Mouse (Mus musculus): ENCODE measurements around the gene Gtf2f2. TPM values are rescaled to one million over a fixed set of nuclear protein-coding genes. Genes with fewer than 3 reads are reported as not detected.
"Not testable (repeated sequence)": the region's sequence is repeated elsewhere in the genome, so short reads cannot be mapped to it uniquely, and the experiment has no call there.

The Gtf2f2 gene
- polyA plus RNA-seq, 1 experiment from 2014 or later, result 16.1 TPM

GRCm38 (mm10) chr14:75947674-75948073 lies 63.0 kb downstream of the Gtf2f2 start:
- WGBS (ENCODE audit: insufficient replicate concordance), result 63% methylated on average over 3 of the region's 3 CpGs
- H3K36me3 ChIP-seq (replicated peaks; ENCODE audit: insufficient read depth, low read length), result no peaks in the 10 kb centered on the region; the same call in 1 of the 2 replicates
- H3K27me3 ChIP-seq (ENCODE audit: insufficient read depth, low read length), result no peaks in the 10 kb centered on the region
- H3K9ac ChIP-seq (replicated peaks), result no peak overlapping the region
- no peaks in the 10 kb centered on the region for H3K4me1 ChIP-seq (ENCODE audit: insufficient read depth)
- TF ChIP-seq CTCF (IDR thresholded peaks at IDR 0.05; ENCODE audit: low read depth), result no peak
- TF ChIP-seq EP300 (IDR thresholded peaks at IDR 0.05; ENCODE audit: low read depth), result no peak
- no peak overlapping the region for H3K27ac ChIP-seq (ENCODE audit: low read depth)
- H3K9me3 ChIP-seq (ENCODE audit: low read length), result no peaks in the 10 kb centered on the region
- DNase-seq, result no peak
- no peak for ATAC-seq
- H3K4me2 ChIP-seq (ENCODE audit: low read depth, low read length), result no peak overlapping the region
- no peak overlapping the region for H3K4me3 ChIP-seq (ENCODE audit: low read depth, low read length)

GRCm38 (mm10) chr14:75942365-75942764 lies 68.3 kb downstream of the Gtf2f2 start:
- TF ChIP-seq CTCF (IDR thresholded peaks at IDR 0.05; ENCODE audit: low read depth) (no peak), EP300 (IDR thresholded peaks at IDR 0.05; ENCODE audit: low read depth) (no peak)
- Histone ChIP-seq H3K4me1 (ENCODE audit: insufficient read depth) (no peaks in the 10 kb centered on the region), H3K4me2 (ENCODE audit: low read depth, low read length) (no peak overlapping the region), H3K27ac (ENCODE audit: low read depth) (no peak overlapping the region), H3K4me3 (ENCODE audit: low read depth, low read length) (no peak overlapping the region), H3K9ac (replicated peaks) (no peak overlapping the region), H3K27me3 (ENCODE audit: insufficient read depth, low read length) (no peaks in the 10 kb centered on the region), H3K9me3 (ENCODE audit: low read length) (no peaks in the 10 kb centered on the region), H3K36me3 (replicated peaks; ENCODE audit: insufficient read depth, low read length) (no peaks in the 10 kb centered on the region)
- no peak for DNase-seq
- 89% methylated on average over 3 of the region's 3 CpGs for WGBS (ENCODE audit: insufficient replicate concordance)
- ATAC-seq, result no peak

- ATAC-seq (no peak), DNase-seq (no peak)
- no peak overlapping the region for H3K4me3 ChIP-seq (ENCODE audit: low read depth, low read length)
- H3K9ac ChIP-seq (replicated peaks), result no peak overlapping the region
- TF ChIP-seq CTCF (IDR thresholded peaks at IDR 0.05; ENCODE audit: low read depth) (no peak), EP300 (IDR thresholded peaks at IDR 0.05; ENCODE audit: low read depth) (no peak)
- WGBS (ENCODE audit: insufficient replicate concordance), result 81% methylated on average over 1 of the region's 1 CpGs
- H3K27ac ChIP-seq (ENCODE audit: low read depth), result no peak overlapping the region
- no peaks in the 10 kb centered on the region for H3K36me3 ChIP-seq (replicated peaks; ENCODE audit: insufficient read depth, low read length)
- no peak overlapping the region for H3K4me2 ChIP-seq (ENCODE audit: low read depth, low read length)
- H3K4me1 ChIP-seq (ENCODE audit: insufficient read depth), result no peaks in the 10 kb centered on the region
- no peaks in the 10 kb centered on the region for H3K27me3 ChIP-seq (ENCODE audit: insufficient read depth, low read length)
- H3K9me3 ChIP-seq (ENCODE audit: low read length), result no peaks in the 10 kb centered on the region
Measured at GRCm38 (mm10) chr14:75941500-75941899, 69.2 kb downstream of the Gtf2f2 start.

- no peak for TF ChIP-seq CTCF (IDR thresholded peaks at IDR 0.05; ENCODE audit: low read depth)
- TF ChIP-seq EP300 (IDR thresholded peaks at IDR 0.05; ENCODE audit: low read depth), result no peak
- H3K27ac ChIP-seq (ENCODE audit: low read depth), result no peak overlapping the region
- ATAC-seq, result no peak
- WGBS (ENCODE audit: insufficient replicate concordance), result 51% methylated on average over 1 of the region's 1 CpGs
- no peaks in the 10 kb centered on the region for H3K27me3 ChIP-seq (ENCODE audit: insufficient read depth, low read length)
- no peak overlapping the region for H3K4me3 ChIP-seq (ENCODE audit: low read depth, low read length)
- no peak for DNase-seq
- H3K4me2 ChIP-seq (ENCODE audit: low read depth, low read length), result no peak overlapping the region
- H3K4me1 ChIP-seq (ENCODE audit: insufficient read depth), result no peaks in the 10 kb centered on the region
- no peaks in the 10 kb centered on the region for H3K9me3 ChIP-seq (ENCODE audit: low read length)
- no peaks in the 10 kb centered on the region for H3K36me3 ChIP-seq (replicated peaks; ENCODE audit: insufficient read depth, low read length)
- H3K9ac ChIP-seq (replicated peaks), result no peak overlapping the region
Measured at GRCm38 (mm10) chr14:75937714-75938113, 73.0 kb downstream of the Gtf2f2 start.

- Histone ChIP-seq H3K27ac (ENCODE audit: low read depth) (no peak overlapping the region), H3K9me3 (ENCODE audit: low read length) (no peaks in the 10 kb centered on the region), H3K4me1 (ENCODE audit: insufficient read depth) (no peaks in the 10 kb centered on the region), H3K4me2 (ENCODE audit: low read depth, low read length) (no peak overlapping the region), H3K9ac (replicated peaks) (no peak overlapping the region), H3K27me3 (ENCODE audit: insufficient read depth, low read length) (no peaks in the 10 kb centered on the region), H3K36me3 (replicated peaks; ENCODE audit: insufficient read depth, low read length) (no peaks in the 10 kb centered on the region), H3K4me3 (ENCODE audit: low read depth, low read length) (no peak overlapping the region)
- WGBS (ENCODE audit: insufficient replicate concordance), result 72% methylated on average over 2 of the region's 2 CpGs
- no peak for ATAC-seq
- TF ChIP-seq CTCF (IDR thresholded peaks at IDR 0.05; ENCODE audit: low read depth), result peak; percentile 61
- no peak for TF ChIP-seq EP300 (IDR thresholded peaks at IDR 0.05; ENCODE audit: low read depth)
- DNase-seq, result peak; percentile 18
Measured at GRCm38 (mm10) chr14:75934359-75934758, 76.3 kb downstream of the Gtf2f2 start.

- Histone ChIP-seq H3K9ac (replicated peaks) (no peak overlapping the region), H3K4me3 (ENCODE audit: low read depth, low read length) (no peak overlapping the region), H3K4me1 (ENCODE audit: insufficient read depth) (no peaks in the 10 kb centered on the region), H3K27me3 (ENCODE audit: insufficient read depth, low read length) (no peaks in the 10 kb centered on the region), H3K27ac (ENCODE audit: low read depth) (no peak overlapping the region), H3K4me2 (ENCODE audit: low read depth, low read length) (no peak overlapping the region), H3K9me3 (ENCODE audit: low read length) (no peaks in the 10 kb centered on the region), H3K36me3 (replicated peaks; ENCODE audit: insufficient read depth, low read length) (no peaks in the 10 kb centered on the region)
- ATAC-seq, result no peak
- no peak for TF ChIP-seq CTCF (IDR thresholded peaks at IDR 0.05; ENCODE audit: low read depth)
- no peak for TF ChIP-seq EP300 (IDR thresholded peaks at IDR 0.05; ENCODE audit: low read depth)
- 96% methylated on average over 23 of the region's 23 CpGs for WGBS (ENCODE audit: insufficient replicate concordance)
- DNase-seq, result no peak
Measured at GRCm38 (mm10) chr14:75931266-75931665, 79.4 kb downstream of the Gtf2f2 start.

- H3K4me3 ChIP-seq (ENCODE audit: low read depth, low read length); H3K4me1 ChIP-seq (ENCODE audit: insufficient read depth); H3K4me2 ChIP-seq (ENCODE audit: low read depth, low read length); DNase-seq; H3K9ac ChIP-seq (replicated peaks); H3K36me3 ChIP-seq (replicated peaks; ENCODE audit: insufficient read depth, low read length); ATAC-seq; H3K27ac ChIP-seq (ENCODE audit: low read depth); H3K9me3 ChIP-seq (ENCODE audit: low read length); H3K27me3 ChIP-seq (ENCODE audit: insufficient read depth, low read length): not testable (repeated sequence)
- 90% methylated on average over 8 of the region's 8 CpGs for WGBS (ENCODE audit: insufficient replicate concordance)
Measured at GRCm38 (mm10) chr14:75929713-75930112, 81.0 kb downstream of the Gtf2f2 start.

Measured in liver, postnatal 0 days (tissue).